Mouse (Mus musculus) neutrophil, adult 65 days (primary cell): Measurements from ENCODE around the gene Slx. TPM values are rescaled to one million over a fixed set of nuclear protein-coding genes. Genes with fewer than 3 reads are reported as not detected.

Source experiments
- total RNA-seq: library from RNA; stranded (reverse); gene quantifications from 2 replicates; pipeline ENCODE4 v1.2.4, GENCODE M21; 2023

Gene Slx
- total RNA-seq: not detected in 2 replicates

DNA sequence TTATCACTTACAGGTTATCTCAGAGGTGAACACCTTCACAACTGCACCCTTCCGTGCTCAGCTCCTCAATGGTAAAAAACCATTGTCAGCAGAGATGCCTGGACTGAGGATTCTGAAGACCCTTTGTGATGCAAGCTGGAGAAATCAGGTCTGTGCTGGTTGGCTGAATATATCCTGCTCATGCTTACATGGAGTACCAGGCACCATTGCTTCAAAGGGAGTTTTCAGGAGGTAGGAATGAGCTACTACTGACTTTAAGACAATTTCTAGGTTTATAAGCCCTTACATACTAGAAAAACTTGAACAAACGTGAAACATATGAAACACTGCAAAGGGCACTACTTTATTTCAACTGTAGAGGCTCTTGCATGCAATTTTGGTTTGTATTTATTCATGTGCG, at the start of gene Slx:
TSS of gene Slx (minus strand) at position 101 of the 400 bp plus-strand sequence.

Other genes with a start within 250 kb of the Slx start
- not detected in 2 replicates for gene Gm2030, start 235.5 kb downstream of the Slx start, total RNA-seq
- gene Gm14525, start 157.1 kb upstream of the Slx start, total RNA-seq: not detected in 2 replicates